Mouse (Mus musculus) heart, embryonic 11.5 days (tissue): ENCODE results near the gene Gltpd2. TPM values are rescaled to one million over a fixed set of nuclear protein-coding genes. Genes with fewer than 3 reads are reported as not detected.
"Not testable (repeated sequence)": the region's sequence is repeated elsewhere in the genome, so short reads cannot be mapped to it uniquely, and the experiment has no call there.

Source experiments
- ATAC-seq: fragments of 200-750 bp; cut with Nextera tagmentation; replicated peaks from 2 replicates; pipeline ENCODE4 v1.8.0; 2017; ENCODE audit warnings: moderate library complexity; ENCODE audit not compliant: insufficient number of reproducible peaks, low FRiP score, low TSS enrichment
- H3K27ac ChIP-seq: fragments of 300-500 bp; sonication (generic); 2 replicates; pipeline ENCODE4 v1.5.1; 2014; ENCODE audit warnings: mild to moderate bottlenecking, low read depth, low read length
- H3K27me3 ChIP-seq: fragments of 300-500 bp; sonication (generic); 2 replicates; pipeline ENCODE4 v1.6.1; 2014; ENCODE audit warnings: mild to moderate bottlenecking, low read length, mixed read lengths; ENCODE audit not compliant: control insufficient read depth, insufficient read depth
- H3K36me3 ChIP-seq: fragments of 300-500 bp; sonication (generic); 2 replicates; pipeline ENCODE4 v1.6.1; 2014; ENCODE audit warnings: mild to moderate bottlenecking, low read length, moderate library complexity, mixed read lengths; ENCODE audit not compliant: control insufficient read depth, insufficient read depth
- H3K4me1 ChIP-seq: fragments of 300-500 bp; sonication (generic); 2 replicates; pipeline ENCODE4 v1.6.1; 2014; ENCODE audit warnings: low read length; ENCODE audit not compliant: control insufficient read depth, insufficient read depth
- H3K4me2 ChIP-seq: fragments of 300-500 bp; sonication (generic); 2 replicates; pipeline ENCODE4 v1.6.1; 2014; ENCODE audit warnings: mild to moderate bottlenecking, moderate library complexity
- H3K4me3 ChIP-seq: fragments of 300-500 bp; sonication (generic); 2 replicates; pipeline ENCODE4 v1.5.1; 2014; ENCODE audit warnings: low read depth, low read length
- H3K9ac ChIP-seq: fragments of 300-500 bp; sonication (generic); 2 replicates; pipeline ENCODE4 v1.6.1; 2014; ENCODE audit warnings: mild to moderate bottlenecking, low read depth, low read length, moderate library complexity
- H3K9me3 ChIP-seq: fragments of 300-500 bp; sonication (generic); replicated peaks from 2 replicates; pipeline ENCODE4 v1.6.1; 2016; ENCODE audit warnings: low read length; ENCODE audit not compliant: control insufficient read depth
- WGBS: fragments of 180-500 bp; shearing (Covaris S2); extraction: QIAGEN DNeasy Blood & Tissue Kit; methylation state at CpG from one replicate; pipeline ENCODE4 v1.1.7; 2014; ENCODE audit not compliant: insufficient replicate concordance; 5-methylcytosine and 5-hydroxymethylcytosine counted together
- polyA plus RNA-seq: library from polyadenylated mRNA; unstranded; fragments of >200 nt; fragmentation: Nextera tagmentation; extraction: Ambion mirVana; gene quantifications from 2 replicates; pipeline ENCODE4 v1.2.1, GENCODE M21; 2014

The Gltpd2 gene
- polyA plus RNA-seq, 1 experiment from 2014 or later, result 0.84 TPM

GRCm38 (mm10) chr11:70524782-70525181, 5.8 kb downstream of the Gltpd2 start:
- Histone ChIP-seq H3K9me3 (no peaks in the 10 kb centered on the region), H3K36me3 (peaks cover 15% of the 10 kb centered on the region), H3K9ac (peak overlapping the region; percentile 61; the same call in 1 of the 2 replicates), H3K4me1 (peaks cover 14% of the 10 kb centered on the region), H3K4me3 (peak overlapping the region; percentile 77), H3K4me2 (peak overlapping the region; percentile 58), H3K27ac (no peak overlapping the region), H3K27me3 (no peaks in the 10 kb centered on the region)
- 7% methylated on average over 8 of the region's 8 CpGs for WGBS
- ATAC-seq, result no peak

GRCm38 (mm10) chr11:70525184-70525678, 6.2 kb downstream of the Gltpd2 start, which contains the start of gene Psmb6:
Gene Psmb6 (plus strand): TSS chr11:70525367.
- 1% methylated on average over 25 of the region's 26 CpGs for WGBS
- Histone ChIP-seq H3K36me3 (peaks cover 15% of the 10 kb centered on the region), H3K27ac (0 out of 2 replicates have a peak within 1 kb of the TSS, but pooled peaks have one; percentile 54), H3K4me2 (peak within 1 kb of the TSS; percentile 62), H3K27me3 (no peaks in the 10 kb centered on the region), H3K4me1 (peaks cover 10% of the 10 kb centered on the region), H3K9me3 (no peaks in the 10 kb centered on the region), H3K4me3 (peak within 1 kb of the TSS; percentile 77), H3K9ac (peak within 1 kb of the TSS; percentile 86)
- peak; percentile 78 for ATAC-seq

GRCm38 (mm10) chr11:70525726-70526125, 6.7 kb downstream of the Gltpd2 start:
- ATAC-seq, result 0 out of 2 replicates have a peak, but pooled peaks have one; percentile 61
- 1% methylated on average over 12 of the region's 12 CpGs for WGBS
- no peaks in the 10 kb centered on the region for H3K27me3 ChIP-seq
- H3K27ac ChIP-seq, result 0 out of 2 replicates have a peak overlapping the region, but pooled peaks have one; percentile 54
- peak overlapping the region; percentile 62 for H3K4me2 ChIP-seq
- H3K4me1 ChIP-seq, result peaks cover 6% of the 10 kb centered on the region
- peak overlapping the region; percentile 77 for H3K4me3 ChIP-seq
- H3K9me3 ChIP-seq, result no peaks in the 10 kb centered on the region
- peak overlapping the region; percentile 86 for H3K9ac ChIP-seq
- peaks cover 15% of the 10 kb centered on the region for H3K36me3 ChIP-seq

- H3K9me3 ChIP-seq, result no peaks in the 10 kb centered on the region
- peak overlapping the region; percentile 62 for H3K4me2 ChIP-seq
- peaks cover 15% of the 10 kb centered on the region for H3K36me3 ChIP-seq
- H3K27me3 ChIP-seq, result no peaks in the 10 kb centered on the region
- WGBS, result 87% methylated on average over 12 of the region's 12 CpGs
- ATAC-seq, result no peak
- H3K4me1 ChIP-seq, result peaks cover 5% of the 10 kb centered on the region
- H3K9ac ChIP-seq, result peak overlapping the region; percentile 86; the same call in 1 of the 2 replicates
- H3K27ac ChIP-seq, result no peak overlapping the region
- H3K4me3 ChIP-seq, result peak overlapping the region; percentile 77
Observed at GRCm38 (mm10) chr11:70526211-70526610, 7.2 kb downstream of the Gltpd2 start.

GRCm38 (mm10) chr11:70528610-70529009, 9.6 kb downstream of the Gltpd2 start:
- no peak overlapping the region for H3K4me3 ChIP-seq
- ATAC-seq, result no peak
- 78% methylated on average over 7 of the region's 7 CpGs for WGBS
- no peak overlapping the region for H3K27ac ChIP-seq
- no peaks in the 10 kb centered on the region for H3K9me3 ChIP-seq
- no peak overlapping the region for H3K9ac ChIP-seq
- no peak overlapping the region for H3K4me2 ChIP-seq
- H3K27me3 ChIP-seq, result no peaks in the 10 kb centered on the region
- H3K4me1 ChIP-seq, result peaks cover 5% of the 10 kb centered on the region
- peaks cover 15% of the 10 kb centered on the region for H3K36me3 ChIP-seq

GRCm38 (mm10) chr11:70531065-70531464, 12.1 kb downstream of the Gltpd2 start:
- H3K27me3 ChIP-seq, H3K27ac ChIP-seq, H3K9me3 ChIP-seq, H3K9ac ChIP-seq, H3K4me1 ChIP-seq, H3K4me3 ChIP-seq, ATAC-seq, H3K4me2 ChIP-seq: not testable (repeated sequence)
- peaks cover 15% of the 10 kb centered on the region for H3K36me3 ChIP-seq
- WGBS, result 72% methylated on average over 2 of the region's 2 CpGs

- Histone ChIP-seq H3K4me2 (no peak within 1 kb of the TSS), H3K36me3 (peaks cover 4% of the 10 kb centered on the region), H3K4me3 (no peak within 1 kb of the TSS), H3K9me3 (no peaks in the 10 kb centered on the region), H3K9ac (no peak within 1 kb of the TSS), H3K27me3 (no peaks in the 10 kb centered on the region; the same call in 1 of the 2 replicates), H3K4me1 (no peaks in the 10 kb centered on the region), H3K27ac (no peak within 1 kb of the TSS)
- no peak for ATAC-seq
- 79% methylated on average over 6 of the region's 6 CpGs for WGBS
Observed at GRCm38 (mm10) chr11:70532839-70533238, 13.8 kb downstream of the Gltpd2 start, which contains the start of gene Gm40193. Gene Gm40193 (minus strand): TSS chr11:70532939.

GRCm38 (mm10) chr11:70539423-70539822, 20.4 kb downstream of the Gltpd2 start:
- H3K4me2 ChIP-seq, result peak overlapping the region; percentile 78
- 17% methylated on average over 9 of the region's 9 CpGs for WGBS
- H3K9me3 ChIP-seq, result no peaks in the 10 kb centered on the region
- peak overlapping the region; percentile 82 for H3K9ac ChIP-seq
- H3K4me1 ChIP-seq, result peaks cover 5% of the 10 kb centered on the region
- ATAC-seq, result no peak
- peak overlapping the region; percentile 66 for H3K4me3 ChIP-seq
- H3K27me3 ChIP-seq, result no peaks in the 10 kb centered on the region; the same call in 1 of the 2 replicates
- H3K36me3 ChIP-seq, result no peaks in the 10 kb centered on the region
- H3K27ac ChIP-seq, result no peak overlapping the region
